ENCODE assay signal across 14 mouse cellular contexts in genomic region chr12:52126407-52126806, GRCm38 (mm10). TPM values are rescaled to one million over a fixed set of nuclear protein-coding genes. Genes with fewer than 3 reads are reported as not detected.
DNase-seq lines count a peak whose midpoint lies in the region; ATAC-seq lines count a peak whose summit lies in the region.
"Had no signal": no experiment of that assay in that cellular context is flagged by ENCODE, and none has a peak within 500 bp of the region (broad histone marks: within the 10 kb centered on the region; RNA-seq: fewer than 3 reads in every experiment).

No protein-coding gene starts in this region.

- H3K4me1 ChIP-seq in kidney, embryonic 14.5 days (ENCODE audit: control insufficient read depth, insufficient read depth, low read length) = no peaks in the 10 kb centered on the region; the same call in 1 of the 2 replicates
- H3K4me1 ChIP-seq: embryonic facial prominence, embryonic 13.5 days had no signal

- WGBS in kidney, embryonic 14.5 days = 48% methylated on average over 3 of the region's 3 CpGs

- no peak overlapping the region for H3K4me2 ChIP-seq in kidney, embryonic 14.5 days (replicated peaks; ENCODE audit: low read depth, low read length)
- H3K4me2 ChIP-seq: embryonic facial prominence, embryonic 13.5 days; midbrain, embryonic 15.5 days had no signal

- no peak overlapping the region for H3K9ac ChIP-seq in kidney, embryonic 14.5 days (ENCODE audit: low read depth, low read length)
- H3K9ac ChIP-seq: embryonic facial prominence, embryonic 13.5 days; midbrain, embryonic 15.5 days had no signal

- no peaks in the 10 kb centered on the region for H3K36me3 ChIP-seq in kidney, embryonic 14.5 days (ENCODE audit: control insufficient read depth, insufficient read depth, low read length)
- H3K36me3 ChIP-seq: embryonic facial prominence, embryonic 13.5 days; midbrain, embryonic 15.5 days had no signal

- ATAC-seq in kidney, embryonic 14.5 days (ENCODE audit: low FRiP score, low TSS enrichment) = peak; percentile 87
- ATAC-seq: forebrain, embryonic 16.5 days; midbrain, embryonic 15.5 days had no signal

- DNase-seq in adrenal gland, adult (ENCODE audit: inconsistent age in 2 of 2, low spot score in 1 of 2) = peak; percentile 37 to 74
- no peak for DNase-seq in adrenal gland, postnatal 4 days (ENCODE audit: low spot score in 2 of 2)
- no peak for DNase-seq in kidney, postnatal 25 days
- DNase-seq in adrenal gland, postnatal 10 days = peak; percentile 26
- DNase-seq in kidney, postnatal 36 days = peak; percentile 3 to 4
- DNase-seq in urinary bladder, postnatal 14 days (ENCODE audit: low spot score) = no peak
- DNase-seq in Muller cell, postnatal 12 days (ENCODE audit: inconsistent ontology term) = no peak
- DNase-seq: cerebellum, adult 9-10 months; right cerebral cortex, adult 18-20 months; thymus, adult 2 months had no signal

- no peak overlapping the region for H3K4me3 ChIP-seq in kidney, embryonic 14.5 days (ENCODE audit: low read length)
- H3K4me3 ChIP-seq: embryonic facial prominence, embryonic 13.5 days; midbrain, embryonic 15.5 days had no signal

- H3K27ac ChIP-seq in kidney, embryonic 14.5 days (ENCODE audit: low read depth, low read length) = no peak overlapping the region; the same call in 1 of the 2 replicates
- H3K27ac ChIP-seq: embryonic facial prominence, embryonic 13.5 days; midbrain, embryonic 15.5 days had no signal

- no peaks in the 10 kb centered on the region for H3K27me3 ChIP-seq in kidney, embryonic 14.5 days (ENCODE audit: control insufficient read depth, insufficient read depth, low read length)
- H3K27me3 ChIP-seq: embryonic facial prominence, embryonic 13.5 days; midbrain, embryonic 15.5 days had no signal

- no peaks in the 10 kb centered on the region for H3K9me3 ChIP-seq in kidney, embryonic 14.5 days (ENCODE audit: control insufficient read depth, low read length)
- H3K9me3 ChIP-seq: embryonic facial prominence, embryonic 13.5 days; midbrain, embryonic 15.5 days had no signal

RNA-seq across cellular contexts. Expression of gene Nubpl, which starts 28.9 kb away (rescaled TPM):
- 10 to 100 TPM; 15.4 to 15.9 TPM for total RNA-seq in adrenal gland, postnatal 4 days (2021)
- polyA plus RNA-seq in kidney, embryonic 14.5 days (2014; fragmentation: Nextera tagmentation; extraction: Ambion mirVana) = 18.9 and 19.2 TPM in 2 replicates
- 10 to 100 TPM; 12.9 to 15.7 TPM for total RNA-seq in adrenal gland, postnatal 10 days (2021)

Comparison
In these comparisons a context has a peak if more than half of its experiments do, and no peak if none do; other contexts are left out.
1. DNase-seq: peak in adrenal gland, adult (2 of 2), adrenal gland, postnatal 10 days (single experiment) and kidney, postnatal 36 days (2 of 2); none in adrenal gland, postnatal 4 days (0 of 2), kidney, postnatal 25 days (0 of 2), urinary bladder, postnatal 14 days (single experiment) and Muller cell, postnatal 12 days (single experiment).